ENCODE assay signal across 15 mouse cellular contexts in genomic region chr19:36828322-36828721, GRCm38 (mm10). TPM values are rescaled to one million over a fixed set of nuclear protein-coding genes. Genes with fewer than 3 reads are reported as not detected.
DNase-seq lines count a peak whose midpoint lies in the region; ATAC-seq and TF ChIP-seq lines count a peak whose summit lies in the region.
"Had no signal": no experiment of that assay in that cellular context is flagged by ENCODE, and none has a peak within 500 bp of the region (broad histone marks: within the 10 kb centered on the region; RNA-seq: fewer than 3 reads in every experiment).

No protein-coding gene starts in this region.

- H3K27me3 ChIP-seq in liver, postnatal 0 days (ENCODE audit: insufficient read depth, low read length) = no peaks in the 10 kb centered on the region
- H3K27me3 ChIP-seq in midbrain, embryonic 10.5 days (ENCODE audit: low read depth, poor library complexity, severe bottlenecking) = no peaks in the 10 kb centered on the region
- H3K27me3 ChIP-seq in midbrain, postnatal 0 days (ENCODE audit: insufficient read depth, low read length) = no peaks in the 10 kb centered on the region
- H3K27me3 ChIP-seq: forebrain, embryonic 12.5 days; heart, embryonic 12.5 days; hindbrain, embryonic 15.5 days; limb, embryonic 15.5 days had no signal

- H3K4me3 ChIP-seq in liver, postnatal 0 days (ENCODE audit: low read depth, low read length) = no peak overlapping the region
- H3K4me3 ChIP-seq in embryonic fibroblast, embryonic 13.5 days (ENCODE audit: insufficient read depth, low read length) = no peak overlapping the region
- H3K4me3 ChIP-seq in midbrain, embryonic 10.5 days = no peak overlapping the region
- no peak overlapping the region for H3K4me3 ChIP-seq in midbrain, postnatal 0 days (ENCODE audit: low read depth, low read length)
- H3K4me3 ChIP-seq: embryonic facial prominence, embryonic 10.5 days; forebrain, embryonic 12.5 days; gastrocnemius, adult 2 months; heart, embryonic 12.5 days; hindbrain, embryonic 15.5 days; limb, embryonic 15.5 days had no signal

- peak; percentile 10; the same call in 1 of the 2 replicates for TF ChIP-seq CTCF in liver, postnatal 0 days (IDR thresholded peaks at IDR 0.05; ENCODE audit: low read depth)
- peak; percentile 22; the same call in 1 of the 2 replicates for TF ChIP-seq CTCF in embryonic fibroblast, embryonic 13.5 days (IDR thresholded peaks at IDR 0.05; ENCODE audit: borderline replicate concordance, insufficient read depth, low read length)
- no peak for TF ChIP-seq CTCF in midbrain, postnatal 0 days (IDR thresholded peaks at IDR 0.05)

- H3K36me3 ChIP-seq in liver, postnatal 0 days (replicated peaks; ENCODE audit: insufficient read depth, low read length) = no peaks in the 10 kb centered on the region
- H3K36me3 ChIP-seq in midbrain, embryonic 10.5 days = no peaks in the 10 kb centered on the region
- no peaks in the 10 kb centered on the region for H3K36me3 ChIP-seq in midbrain, postnatal 0 days (ENCODE audit: insufficient read depth, low read length)
- H3K36me3 ChIP-seq: embryonic facial prominence, embryonic 10.5 days; forebrain, embryonic 12.5 days; heart, embryonic 12.5 days; hindbrain, embryonic 15.5 days; limb, embryonic 15.5 days had no signal

- no peak overlapping the region for H3K9ac ChIP-seq in liver, postnatal 0 days (replicated peaks)
- H3K9ac ChIP-seq in midbrain, postnatal 0 days (replicated peaks; ENCODE audit: low read length, poor library complexity, severe bottlenecking) = no peak overlapping the region
- H3K9ac ChIP-seq: forebrain, embryonic 12.5 days; heart, embryonic 12.5 days; hindbrain, embryonic 15.5 days; limb, embryonic 15.5 days had no signal

- ATAC-seq in liver, postnatal 0 days = no peak
- ATAC-seq in monocyte, adult 5-6 weeks (replicated peaks; ENCODE audit: insufficient number of reproducible peaks, low FRiP score, low TSS enrichment, poor library complexity, severe bottlenecking) = 0 out of 2 replicates have a peak, but pooled peaks have one; percentile 22
- no peak for ATAC-seq in midbrain, postnatal 0 days (ENCODE audit: low FRiP score)

- WGBS in liver, postnatal 0 days (ENCODE audit: insufficient replicate concordance) = 72% methylated on average over 8 of the region's 8 CpGs
- WGBS in midbrain, embryonic 10.5 days = 69% methylated on average over 8 of the region's 8 CpGs
- WGBS in midbrain, postnatal 0 days = 68% methylated on average over 8 of the region's 8 CpGs

- no peak for TF ChIP-seq POLR2A in embryonic fibroblast, embryonic 13.5 days (IDR thresholded peaks at IDR 0.05; ENCODE audit: low read depth, low read length)

- no peak for TF ChIP-seq EP300 in liver, postnatal 0 days (IDR thresholded peaks at IDR 0.05; ENCODE audit: low read depth)

- peak; percentile 15 for DNase-seq in cerebellum, adult 11 months
- no peak for DNase-seq in cerebellum, adult 9-10 months
- DNase-seq in liver, postnatal 0 days = no peak
- DNase-seq in liver = no peak
- DNase-seq in midbrain, embryonic 10.5 days (ENCODE audit: low spot score) = no peak
- DNase-seq in midbrain, postnatal 0 days (ENCODE audit: low spot score) = no peak
- DNase-seq: gastrocnemius, adult 2 months; layer of hippocampus, postnatal 36 days had no signal

- no peaks in the 10 kb centered on the region for H3K9me3 ChIP-seq in liver, postnatal 0 days (ENCODE audit: low read length)
- no peaks in the 10 kb centered on the region for H3K9me3 ChIP-seq in midbrain, embryonic 10.5 days (replicated peaks)
- no peaks in the 10 kb centered on the region for H3K9me3 ChIP-seq in midbrain, postnatal 0 days (ENCODE audit: low read length)
- H3K9me3 ChIP-seq: embryonic facial prominence, embryonic 10.5 days; forebrain, embryonic 12.5 days; heart, embryonic 12.5 days; hindbrain, embryonic 15.5 days; limb, embryonic 15.5 days had no signal

- peaks cover 5% of the 10 kb centered on the region for H3K4me1 ChIP-seq in liver, postnatal 0 days (ENCODE audit: insufficient read depth)
- H3K4me1 ChIP-seq in embryonic fibroblast, embryonic 13.5 days (ENCODE audit: control insufficient read depth, insufficient read depth, low read length) = peaks cover 5% of the 10 kb centered on the region
- H3K4me1 ChIP-seq in midbrain, embryonic 10.5 days = peaks cover 7% of the 10 kb centered on the region
- no peaks in the 10 kb centered on the region for H3K4me1 ChIP-seq in midbrain, postnatal 0 days (ENCODE audit: insufficient read depth, low read length)

- no peak overlapping the region for H3K27ac ChIP-seq in liver, postnatal 0 days (ENCODE audit: low read depth)
- H3K27ac ChIP-seq in embryonic fibroblast, embryonic 13.5 days (ENCODE audit: insufficient read depth, low read length) = no peak overlapping the region
- no peak overlapping the region for H3K27ac ChIP-seq in midbrain, embryonic 10.5 days (replicated peaks)
- H3K27ac ChIP-seq in midbrain, postnatal 0 days (ENCODE audit: low read depth, low read length) = no peak overlapping the region
- H3K27ac ChIP-seq: embryonic facial prominence, embryonic 10.5 days; forebrain, embryonic 12.5 days; gastrocnemius, adult 2 months; hindbrain, embryonic 15.5 days; limb, embryonic 15.5 days had no signal

- no peak overlapping the region for H3K4me2 ChIP-seq in liver, postnatal 0 days (ENCODE audit: low read depth, low read length)
- no peak overlapping the region for H3K4me2 ChIP-seq in midbrain, postnatal 0 days (ENCODE audit: low read depth, low read length, poor library complexity, severe bottlenecking)
- H3K4me2 ChIP-seq: forebrain, embryonic 12.5 days; heart, embryonic 12.5 days; hindbrain, embryonic 15.5 days; limb, embryonic 15.5 days had no signal

RNA-seq across cellular contexts. Expression of gene Tnks2, which starts 5.7 kb away (rescaled TPM):
- polyA plus RNA-seq in liver, postnatal 0 days (2015; fragmentation: Nextera tagmentation; extraction: Ambion mirVana) = 9.3 and 9.8 TPM in 2 replicates
- polyA plus RNA-seq in embryonic fibroblast, embryonic 13.5 days (2011; ENCODE audit: insufficient read length, low read depth, missing spikeins) = 184 and 201 TPM in 2 replicates
- total RNA-seq in monocyte, adult 5-6 weeks (2017) = 175 to 230 TPM (median 207 TPM) in 3 replicates
- polyA plus RNA-seq in midbrain, embryonic 10.5 days (2016; fragmentation: Nextera tagmentation; extraction: Ambion mirVana) = 47.3 and 54.2 TPM in 2 replicates
- total RNA-seq in midbrain, postnatal 0 days (2014; rRNA removed) = 181 and 215 TPM in 2 replicates
- 25.4 and 27.2 TPM in 2 replicates for polyA plus RNA-seq in midbrain, postnatal 0 days (2015; fragmentation: Nextera tagmentation; extraction: Ambion mirVana)
